Mouse (Mus musculus) testis, adult 2 months (tissue): ENCODE data around the gene Fpgs. TPM values are rescaled to one million over a fixed set of nuclear protein-coding genes. Genes with fewer than 3 reads are reported as not detected.

Experiments
- H3K27ac ChIP-seq: fragments of 200-500 bp; 2 replicates; pipeline ENCODE4 v1.5.1; 2012; ENCODE audit warnings: low read depth, low read length; ENCODE audit not compliant: control insufficient read depth, insufficient read depth
- H3K27me3 ChIP-seq: fragments of 200-500 bp; 2 replicates; pipeline ENCODE4 v1.6.1; 2012; ENCODE audit warnings: mild to moderate bottlenecking, low read length, moderate library complexity; ENCODE audit not compliant: control insufficient read depth, insufficient read depth
- H3K36me3 ChIP-seq: fragments of 200-500 bp; 2 replicates; pipeline ENCODE4 v1.6.1; 2012; ENCODE audit warnings: mild to moderate bottlenecking, low read length; ENCODE audit not compliant: control insufficient read depth, insufficient read depth
- H3K4me1 ChIP-seq: fragments of 200-500 bp; 2 replicates; pipeline ENCODE4 v1.6.1; 2012; ENCODE audit warnings: low read length; ENCODE audit not compliant: control insufficient read depth, insufficient read depth
- H3K4me3 ChIP-seq: fragments of 200-500 bp; 2 replicates; pipeline ENCODE4 v1.5.1; 2012; ENCODE audit warnings: low read depth, mild to moderate bottlenecking, low read length, moderate library complexity, mixed read lengths; ENCODE audit not compliant: control insufficient read depth
- CTCF ChIP-seq: fragments of 200-500 bp; IDR thresholded peaks from 2 replicates; pipeline ENCODE4 v1.5.1; 2012; ENCODE audit warnings: low read depth, mild to moderate bottlenecking, inconsistent platforms, low read length, moderate library complexity; ENCODE audit not compliant: control insufficient read depth, insufficient read depth, insufficient replicate concordance
- POLR2A ChIP-seq: fragments of 200-500 bp; IDR thresholded peaks from 2 replicates; pipeline ENCODE4 v1.6.1; 2012; ENCODE audit warnings: low read depth, mild to moderate bottlenecking, inconsistent platforms, low read length, moderate library complexity; ENCODE audit not compliant: control insufficient read depth
- polyA plus RNA-seq: library from polyadenylated mRNA; depleted of rRNA; stranded (reverse); fragments of >200 nt; gene quantifications from 2 replicates; pipeline ENCODE4 v1.2.3, GENCODE M21; 2012

Fpgs gene
- polyA plus RNA-seq, 1 experiment, result 39.4 TPM

- peak overlapping the region; percentile 91; the same call in 1 of the 2 replicates for H3K27ac ChIP-seq
- H3K27me3 ChIP-seq, result no peaks in the 10 kb centered on the region
- peaks cover 19% of the 10 kb centered on the region for H3K4me1 ChIP-seq
- peaks cover 5% of the 10 kb centered on the region for H3K36me3 ChIP-seq
- TF ChIP-seq CTCF, result no peak
- TF ChIP-seq POLR2A, result no peak; the same call in 1 of the 2 replicates
- peak overlapping the region; percentile 89 for H3K4me3 ChIP-seq
Observed at GRCm38 (mm10) chr2:32714117-32714986, 10.4 kb upstream of the Fpgs start.

- TF ChIP-seq POLR2A, result no peak; the same call in none of the 2 replicates
- TF ChIP-seq CTCF, result peak; percentile 99
- Histone ChIP-seq H3K27ac (peak within 1 kb of the TSS; percentile 92), H3K4me1 (peaks cover 19% of the 10 kb centered on the region), H3K4me3 (peak within 1 kb of the TSS; percentile 89), H3K27me3 (no peaks in the 10 kb centered on the region), H3K36me3 (peaks cover 8% of the 10 kb centered on the region)
Observed at GRCm38 (mm10) chr2:32712934-32713817, 9.2 kb upstream of the Fpgs start, which contains the start of gene Cdk9. Cdk9 (minus strand) TSS chr2:32713076.

DNA sequence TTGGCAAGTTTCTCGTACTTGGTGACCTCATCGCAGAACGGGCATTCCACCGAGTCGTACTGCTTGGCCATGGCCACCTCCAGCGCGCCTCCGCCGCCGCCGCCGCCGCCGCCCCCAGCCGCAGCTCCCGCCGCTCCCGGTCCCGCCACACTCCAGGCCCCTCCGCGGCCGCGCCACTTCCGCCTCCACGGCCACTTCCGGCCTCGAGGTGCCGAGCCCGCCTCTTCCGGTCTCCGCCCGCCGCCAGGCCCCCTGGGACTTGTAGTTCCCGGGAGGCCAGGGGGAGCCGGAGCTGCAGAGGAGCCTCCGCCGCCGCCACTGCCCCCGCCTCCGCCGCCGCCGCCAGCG, 8.6 kb upstream of the Fpgs start:
- Histone ChIP-seq H3K4me3 (peak overlapping the region; percentile 89), H3K36me3 (peaks cover 10% of the 10 kb centered on the region), H3K4me1 (peaks cover 19% of the 10 kb centered on the region), H3K27ac (peak overlapping the region; percentile 92), H3K27me3 (no peaks in the 10 kb centered on the region)
- TF ChIP-seq CTCF (no peak), POLR2A (no peak; the same call in 1 of the 2 replicates)

GRCm38 (mm10) chr2:32712108-32712551, 8.2 kb upstream of the Fpgs start:
- peaks cover 19% of the 10 kb centered on the region for H3K4me1 ChIP-seq
- peak overlapping the region; percentile 75 for H3K27ac ChIP-seq
- no peaks in the 10 kb centered on the region for H3K27me3 ChIP-seq
- peaks cover 10% of the 10 kb centered on the region for H3K36me3 ChIP-seq
- TF ChIP-seq CTCF (no peak), POLR2A (no peak)
- H3K4me3 ChIP-seq, result peak overlapping the region; percentile 89

DNA sequence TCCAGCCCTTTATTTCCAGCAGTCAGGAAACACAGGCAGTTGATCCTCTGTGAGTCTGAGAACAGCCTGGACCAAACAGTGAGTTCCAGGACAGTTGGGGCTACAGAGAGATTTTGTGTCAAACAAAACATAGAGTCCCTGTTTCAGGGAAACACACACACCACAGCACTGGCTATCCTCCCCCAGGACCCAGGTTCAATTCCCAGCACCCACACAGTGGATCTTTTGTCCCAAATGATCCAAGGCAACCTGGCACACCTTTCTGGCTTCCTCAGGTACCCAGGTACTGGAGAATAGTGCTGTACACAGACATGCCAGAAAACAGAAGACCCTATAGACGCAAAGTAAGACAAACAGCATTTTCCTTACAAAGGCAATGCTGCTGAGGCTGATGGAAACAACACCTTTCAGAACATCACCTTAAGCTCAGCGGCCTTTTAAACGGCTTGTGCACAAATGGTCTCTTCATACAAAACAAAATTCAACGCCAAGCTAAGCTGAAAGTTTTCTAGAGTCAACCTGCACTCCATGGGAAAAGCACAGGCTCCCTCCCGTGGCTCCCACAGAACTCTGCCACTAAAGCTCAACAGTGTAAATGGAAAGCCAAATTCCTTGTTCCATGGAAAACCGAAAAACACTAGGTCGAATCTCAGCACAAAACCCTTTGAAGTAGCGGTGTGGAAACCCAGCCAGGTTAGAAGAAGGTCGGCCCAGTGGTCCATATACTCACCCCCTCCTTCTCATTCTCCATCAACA, 7.5 kb upstream of the Fpgs start:
- Histone ChIP-seq H3K36me3 (peaks cover 13% of the 10 kb centered on the region), H3K27me3 (no peaks in the 10 kb centered on the region), H3K4me1 (peaks cover 19% of the 10 kb centered on the region), H3K27ac (peak overlapping the region; percentile 75), H3K4me3 (peak overlapping the region; percentile 89)
- TF ChIP-seq CTCF, result no peak
- no peak for TF ChIP-seq POLR2A

DNA sequence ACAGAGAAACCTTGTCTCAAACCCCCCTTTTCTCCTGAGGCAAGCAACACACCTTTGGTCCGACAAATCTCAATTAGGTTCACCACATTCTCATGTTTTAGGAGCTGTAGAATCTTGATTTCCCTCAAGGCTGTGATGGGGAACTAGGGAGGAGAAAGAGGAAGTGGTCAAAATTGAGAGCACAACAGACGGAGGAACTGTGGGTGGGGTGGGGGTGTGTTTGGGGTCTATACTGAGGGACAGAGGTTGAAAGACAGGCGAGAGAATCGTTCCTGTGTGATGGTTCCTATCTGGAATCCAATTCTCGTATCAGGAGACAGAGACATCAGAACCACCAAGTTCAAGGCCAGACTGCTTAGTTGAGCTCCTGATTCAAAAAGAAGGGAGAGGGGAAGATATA, 6.5 kb upstream of the Fpgs start:
- peaks cover 13% of the 10 kb centered on the region for H3K36me3 ChIP-seq
- peaks cover 19% of the 10 kb centered on the region for H3K4me1 ChIP-seq
- no peaks in the 10 kb centered on the region for H3K27me3 ChIP-seq
- no peak overlapping the region for H3K27ac ChIP-seq
- peak overlapping the region; percentile 41; the same call in 1 of the 2 replicates for H3K4me3 ChIP-seq
- no peak for TF ChIP-seq CTCF
- TF ChIP-seq POLR2A, result no peak
